Mouse (Mus musculus) heart, postnatal 36 days (tissue): Measurements from ENCODE around the gene Mapk8ip2. TPM values are rescaled to one million over a fixed set of nuclear protein-coding genes. Genes with fewer than 3 reads are reported as not detected.

ENCODE experiments used
- DNase-seq, 2 experiments: peaks; one replicate each; pipeline ENCODE4 v3.0.0; 2021 to 2022
- intact Hi-C: fragments of 180-260 bp; cut with DNase I; formaldehyde crosslinking; loops from one replicate; pipeline ENCODE4 v1.15.1; 2025
- total RNA-seq, 2 experiments: library from RNA; stranded (reverse); gene quantifications; 2 replicates each; pipeline ENCODE4 v1.2.3; 2021

Gene Mapk8ip2
- total RNA-seq, 2 experiments from 2014 or later = 0.05 to 0.33 TPM

- intact Hi-C loops = no loop called here
- no peak for DNase-seq
Observed at GRCm38 (mm10) chr15:89435878-89436277, 17.8 kb upstream of the Mapk8ip2 start.

DNA sequence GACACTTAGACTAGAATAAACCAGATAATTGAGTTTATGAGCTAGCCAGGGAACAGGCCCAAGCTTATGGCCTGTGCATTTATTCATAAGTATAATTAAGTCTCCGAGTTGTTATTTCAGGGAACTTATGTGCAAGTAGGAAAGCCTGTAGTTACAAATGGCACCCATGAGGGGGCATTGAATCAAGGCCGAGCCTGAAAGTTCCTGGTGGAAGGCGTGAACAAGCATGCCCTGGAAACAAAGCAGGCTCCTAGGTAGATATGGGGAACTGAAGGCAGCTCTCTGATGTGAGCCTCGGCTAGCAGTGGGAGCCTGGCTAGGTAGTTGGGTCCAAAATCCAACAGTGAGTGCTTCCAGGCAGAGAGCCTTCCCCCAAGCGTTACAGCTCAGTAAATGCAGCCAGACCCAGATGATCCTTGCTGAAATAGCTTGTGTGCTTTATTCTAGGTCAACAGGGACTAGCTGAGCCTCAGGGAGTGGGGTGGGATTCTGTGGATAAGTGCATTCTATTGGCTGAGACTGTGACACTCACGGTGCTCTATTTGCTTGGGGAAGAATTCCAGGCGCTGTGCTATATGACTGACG lies 11.1 kb upstream of the Mapk8ip2 start:
- DNase-seq = no peak
- intact Hi-C loops = no loop called here

DNA sequence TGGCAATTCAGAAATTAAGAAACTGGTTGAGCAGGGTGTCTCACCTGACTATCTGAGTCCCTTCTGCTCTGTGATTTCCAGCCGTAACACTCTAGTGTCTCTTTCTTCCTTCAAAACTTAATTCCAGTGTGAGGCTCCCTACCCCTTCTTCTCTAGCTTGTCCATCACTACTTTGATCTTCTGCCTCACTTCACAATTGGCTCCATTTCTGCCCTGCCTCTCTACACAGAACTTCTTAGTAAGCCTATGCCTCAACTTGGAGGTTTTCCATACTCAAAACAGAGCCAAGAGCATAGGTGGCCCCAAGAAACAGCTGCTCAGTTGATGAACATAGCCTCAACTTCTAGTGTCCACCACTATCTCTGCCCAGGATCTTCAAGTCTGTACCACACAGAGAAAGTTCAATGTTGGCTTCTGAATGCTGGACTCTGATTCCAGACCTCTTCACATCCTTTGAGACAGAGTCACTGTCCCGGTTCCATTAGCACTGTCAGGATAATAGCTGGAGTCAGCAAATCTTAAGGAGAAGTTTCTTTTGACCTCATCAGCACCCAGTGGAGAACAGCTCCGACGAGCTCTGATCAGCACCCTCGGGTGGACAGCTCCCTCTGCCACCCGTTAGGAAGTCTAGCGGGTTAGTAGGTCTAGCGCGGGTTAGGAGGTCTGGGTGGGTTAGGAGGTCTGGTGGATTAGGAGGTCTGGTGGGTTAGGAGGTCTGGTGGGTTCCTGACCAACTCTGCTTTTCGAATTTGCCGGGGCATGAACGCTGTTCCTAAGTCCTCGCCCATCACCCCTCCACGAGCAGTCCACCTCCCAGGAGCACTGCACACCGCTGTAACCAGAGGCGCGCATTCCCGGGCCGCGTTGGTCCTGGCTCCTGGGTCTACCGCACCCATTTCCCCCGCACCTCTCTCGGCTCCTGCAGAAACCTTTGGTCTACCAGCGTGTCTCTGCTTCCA lies 528 bp upstream of the Mapk8ip2 start:
- DNase-seq = peak; percentile 69 to 77
- intact Hi-C loops = no loop called here

DNA sequence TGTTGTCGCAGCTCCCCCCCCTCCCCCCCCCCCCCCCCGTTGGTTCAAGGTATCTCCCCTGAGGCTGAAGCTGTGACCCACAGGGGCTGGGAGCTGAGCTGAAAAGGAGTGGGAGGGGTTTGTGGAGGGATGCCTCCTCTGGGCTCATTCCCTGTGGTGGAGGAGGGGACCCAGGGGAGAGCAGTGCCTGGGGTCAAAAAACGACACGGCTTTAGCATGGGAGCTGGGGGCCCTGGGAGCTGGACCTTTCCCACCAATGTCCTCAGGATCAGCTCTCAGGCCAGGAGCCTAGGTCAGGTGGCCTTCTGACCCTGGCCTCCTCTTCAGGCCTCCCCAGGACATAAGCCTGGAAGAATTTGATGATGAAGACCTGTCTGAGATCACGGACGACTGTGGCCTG lies 1.1 kb downstream of the Mapk8ip2 start:
- DNase-seq = no peak
- intact Hi-C loops = no loop called here

DNA sequence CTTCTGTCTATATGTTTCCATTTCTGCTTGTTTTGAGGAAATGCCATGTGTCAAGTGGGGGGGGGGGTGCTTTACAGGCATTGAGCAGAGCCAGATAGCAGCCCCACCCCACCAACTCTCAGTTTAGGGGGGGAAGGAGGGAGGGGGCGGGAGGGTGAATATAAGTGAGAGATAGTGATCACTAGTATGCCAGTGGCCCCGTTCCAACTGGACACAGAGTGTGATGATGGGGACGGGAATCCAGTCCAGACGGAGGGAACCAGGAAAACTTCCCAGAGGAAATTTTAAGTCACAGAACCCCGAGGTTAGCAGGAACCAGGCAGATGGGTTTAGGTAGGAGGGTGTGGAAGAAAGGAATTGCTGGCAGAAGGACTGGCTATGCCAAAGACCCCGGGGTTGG lies 1.9 kb downstream of the Mapk8ip2 start:
- intact Hi-C loops = no loop called here
- DNase-seq = no peak

DNA sequence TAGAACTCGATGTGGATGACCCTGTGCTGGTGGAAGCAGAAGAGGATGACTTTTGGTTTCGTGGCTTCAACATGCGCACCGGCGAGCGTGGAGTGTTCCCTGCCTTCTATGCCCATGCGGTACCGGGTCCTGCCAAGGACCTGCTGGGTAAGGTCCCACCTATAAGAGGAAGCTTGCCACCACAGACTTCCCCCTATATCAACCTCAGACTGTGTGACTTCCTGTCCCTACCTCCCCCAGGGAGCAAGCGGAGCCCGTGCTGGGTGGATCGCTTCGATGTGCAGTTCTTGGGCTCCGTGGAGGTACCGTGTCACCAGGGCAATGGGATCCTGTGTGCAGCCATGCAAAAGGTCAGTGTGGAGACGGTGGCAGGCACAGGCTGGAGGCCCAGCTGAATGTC lies 5.2 kb downstream of the Mapk8ip2 start:
- intact Hi-C loops = no loop called here
- no peak for DNase-seq

- no peak for DNase-seq
- intact Hi-C loops = no loop called here
Observed at GRCm38 (mm10) chr15:89459821-89460220, 6.1 kb downstream of the Mapk8ip2 start.

- DNase-seq = no peak
- intact Hi-C loops = no loop called here
Observed at GRCm38 (mm10) chr15:89460298-89460697, 6.6 kb downstream of the Mapk8ip2 start.

- intact Hi-C loops = no loop called here
- no peak for DNase-seq
Observed at GRCm38 (mm10) chr15:89461321-89461720, 7.6 kb downstream of the Mapk8ip2 start.

- intact Hi-C loops = loop anchor here (2.0 kb wide), 1 partner anchor 69 kb away; no protein-coding TSS in a partner anchor
- DNase-seq = no peak
Observed at GRCm38 (mm10) chr15:89462176-89462575, 8.5 kb downstream of the Mapk8ip2 start.

GRCm38 (mm10) chr15:89463334-89464235 lies 9.9 kb downstream of the Mapk8ip2 start:
- intact Hi-C loops = loop anchor here (2.0 kb wide), 1 partner anchor 67 kb away; no protein-coding TSS in a partner anchor
- DNase-seq = peak in 1 of 2 experiments; percentile 28

DNA sequence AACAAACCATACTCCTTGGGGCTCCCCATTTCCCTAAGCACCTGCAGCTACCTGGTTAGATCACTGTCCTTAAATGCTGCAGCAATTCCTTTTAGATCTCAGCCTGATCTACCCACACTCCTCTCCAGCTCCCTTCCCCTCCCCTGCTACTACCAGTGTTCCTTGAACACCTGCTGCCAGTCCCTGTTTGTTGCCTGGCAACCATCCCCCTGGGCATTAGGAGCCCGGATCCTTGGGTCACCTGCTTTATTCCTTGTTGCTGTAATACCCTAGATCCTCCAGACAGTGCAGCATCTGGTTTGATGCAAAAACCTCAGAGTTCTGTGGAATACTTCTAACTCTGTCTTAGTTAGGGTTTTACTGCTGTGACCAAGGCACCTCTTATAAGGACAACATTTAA lies 11.3 kb downstream of the Mapk8ip2 start:
- DNase-seq = no peak
- intact Hi-C loops = loop anchor here (5.0 kb wide), 3 partner anchors 37 to 123 kb away; partner anchors contain the start of genes Odf3b and Tymp

- no peak for DNase-seq
- intact Hi-C loops = loop anchor here (2.0 to 5.0 kb wide), 4 partner anchors 34 to 126 kb away; partner anchors contain the start of genes Odf3b and Tymp
Observed at GRCm38 (mm10) chr15:89468577-89468976, 14.9 kb downstream of the Mapk8ip2 start.

- DNase-seq = no peak
Observed at GRCm38 (mm10) chr15:89471476-89471875, 17.8 kb downstream of the Mapk8ip2 start.

DNA sequence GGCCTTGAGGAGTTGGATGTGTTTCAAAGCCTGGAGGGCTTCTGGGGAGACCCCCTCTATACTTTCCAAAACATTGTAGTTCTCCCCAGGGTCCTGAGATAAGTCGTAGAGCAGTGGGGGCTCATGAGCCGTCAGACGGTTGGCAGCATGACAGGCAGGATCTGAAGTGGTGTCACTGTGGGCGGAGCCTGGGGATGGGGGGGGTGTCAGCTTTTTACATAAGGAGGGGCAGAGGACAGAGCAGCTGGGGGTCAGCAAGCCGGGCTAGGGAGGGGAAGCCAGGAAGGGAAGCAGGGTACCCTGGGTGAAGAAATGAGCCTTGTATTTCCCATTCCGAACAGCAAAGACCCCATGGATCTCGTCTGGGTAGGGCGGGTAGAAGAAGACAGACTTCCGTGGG lies 19.7 kb downstream of the Mapk8ip2 start:
- DNase-seq = no peak
- intact Hi-C loops = no loop called here

More at GRCm38 (mm10) chr15:89471476-89471875, 17.8 kb downstream of the Mapk8ip2 start:
- intact Hi-C loops = no loop called here

DNA sequence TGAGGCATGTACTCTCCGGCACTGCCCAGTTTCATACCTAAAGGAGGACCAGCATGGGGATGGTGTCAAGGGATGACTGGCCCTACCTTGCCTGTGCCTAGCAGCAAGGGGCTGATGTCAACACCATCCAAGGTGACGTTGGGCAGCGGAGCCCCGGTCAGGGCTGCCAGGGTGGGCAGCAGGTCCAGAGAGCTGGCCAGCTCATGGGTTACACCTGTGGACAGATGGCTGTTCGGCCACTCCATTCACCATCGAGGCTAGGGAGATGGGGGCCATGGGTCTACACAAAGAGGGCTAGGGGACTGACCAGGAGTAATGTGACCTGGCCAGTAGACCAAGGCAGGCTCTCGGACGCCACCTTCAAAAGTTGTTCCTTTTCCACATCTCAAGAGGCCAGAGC lies 20.2 kb downstream of the Mapk8ip2 start:
- intact Hi-C loops = no loop called here
- DNase-seq = no peak

DNA sequence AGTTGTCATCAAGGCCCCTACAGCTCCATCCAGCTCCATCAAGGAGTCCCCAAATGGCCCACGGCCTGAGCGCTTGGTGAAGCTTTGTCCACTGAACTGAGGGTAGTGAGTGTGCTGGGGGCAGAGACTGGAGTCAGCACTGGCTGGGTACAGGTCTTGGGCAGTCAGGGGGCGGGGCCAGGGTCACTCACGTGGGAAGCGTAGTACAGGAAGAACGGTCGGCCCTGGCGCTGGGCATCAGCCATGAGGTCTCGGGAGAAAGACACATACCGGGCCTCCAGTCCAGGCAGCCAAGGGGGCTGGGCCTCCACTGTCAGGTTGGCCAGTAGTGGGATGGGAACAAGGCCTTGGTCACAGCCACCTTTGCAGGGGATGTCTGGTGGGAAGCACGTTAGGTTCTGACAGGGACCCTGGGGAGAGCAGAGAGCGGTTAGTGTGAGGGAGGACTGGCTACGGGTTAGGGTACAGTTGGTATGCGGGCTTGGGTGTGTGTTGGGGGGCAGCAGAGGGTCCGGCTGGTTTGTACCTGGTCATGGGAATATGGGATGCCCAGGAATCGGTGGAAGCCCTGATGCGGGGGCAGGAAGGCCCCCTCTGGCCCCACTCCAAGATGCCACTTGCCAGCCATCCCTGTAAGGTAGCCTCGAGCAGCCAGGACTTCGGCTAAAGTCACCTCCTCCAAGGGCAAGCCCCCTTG lies 21.0 kb downstream of the Mapk8ip2 start:
- intact Hi-C loops = no loop called here
- DNase-seq = no peak

- no peak for DNase-seq
- intact Hi-C loops = no loop called here
Observed at GRCm38 (mm10) chr15:89475293-89475600, 21.5 kb downstream of the Mapk8ip2 start.

- intact Hi-C loops = no loop called here
Observed at GRCm38 (mm10) chr15:89475611-89476474, 22.1 kb downstream of the Mapk8ip2 start.

More at GRCm38 (mm10) chr15:89475611-89476474, 22.1 kb downstream of the Mapk8ip2 start:
- DNase-seq = peak; percentile 94
